Mouse (Mus musculus) monocyte, adult 5-6 weeks (primary cell): ENCODE data around the gene Mfsd4a. TPM values are rescaled to one million over a fixed set of nuclear protein-coding genes. Genes with fewer than 3 reads are reported as not detected.

Source experiments
- ATAC-seq: fragments of 153-309, 156-312 bp; replicated peaks from 2 replicates; pipeline ENCODE4 v1.8.0; 2017; ENCODE audit warnings: mild to moderate bottlenecking; ENCODE audit not compliant: low TSS enrichment, insufficient number of reproducible peaks, severe bottlenecking, poor library complexity, low FRiP score
- total RNA-seq: library from RNA; stranded (forward); fragments of 200-1000, 200-491, 200-594 nt; gene quantifications from 3 replicates; pipeline ENCODE4 v1.2.3, GENCODE M21; 2017

Gene Mfsd4a
- total RNA-seq, 1 experiment from 2014 or later, result 5.1 TPM

DNA sequence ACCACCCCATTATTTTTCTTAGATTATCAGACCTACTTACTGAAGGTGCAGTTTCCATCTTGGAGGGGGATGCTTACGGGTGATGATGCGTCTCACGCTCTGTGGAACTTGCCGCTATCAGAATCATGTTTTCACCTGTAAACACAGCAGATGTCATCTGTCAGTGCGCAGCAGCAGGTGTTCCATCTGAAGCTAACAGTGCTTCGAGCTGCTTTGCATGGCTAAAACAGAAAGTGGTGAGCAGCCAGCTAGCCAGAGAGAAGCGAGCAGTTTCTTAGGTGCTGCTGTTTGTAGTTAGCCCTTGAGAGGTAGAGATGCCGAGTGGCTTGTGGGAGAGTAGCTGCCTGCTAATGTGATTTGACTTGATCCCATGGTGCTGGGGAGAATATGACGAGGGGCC is 39.4 kb downstream of the Mfsd4a start:
- ATAC-seq, result no peak

- no peak for ATAC-seq
These were observed 39.9 kb downstream of the Mfsd4a start for GRCm38 (mm10) chr1:132027978-132028377.

DNA sequence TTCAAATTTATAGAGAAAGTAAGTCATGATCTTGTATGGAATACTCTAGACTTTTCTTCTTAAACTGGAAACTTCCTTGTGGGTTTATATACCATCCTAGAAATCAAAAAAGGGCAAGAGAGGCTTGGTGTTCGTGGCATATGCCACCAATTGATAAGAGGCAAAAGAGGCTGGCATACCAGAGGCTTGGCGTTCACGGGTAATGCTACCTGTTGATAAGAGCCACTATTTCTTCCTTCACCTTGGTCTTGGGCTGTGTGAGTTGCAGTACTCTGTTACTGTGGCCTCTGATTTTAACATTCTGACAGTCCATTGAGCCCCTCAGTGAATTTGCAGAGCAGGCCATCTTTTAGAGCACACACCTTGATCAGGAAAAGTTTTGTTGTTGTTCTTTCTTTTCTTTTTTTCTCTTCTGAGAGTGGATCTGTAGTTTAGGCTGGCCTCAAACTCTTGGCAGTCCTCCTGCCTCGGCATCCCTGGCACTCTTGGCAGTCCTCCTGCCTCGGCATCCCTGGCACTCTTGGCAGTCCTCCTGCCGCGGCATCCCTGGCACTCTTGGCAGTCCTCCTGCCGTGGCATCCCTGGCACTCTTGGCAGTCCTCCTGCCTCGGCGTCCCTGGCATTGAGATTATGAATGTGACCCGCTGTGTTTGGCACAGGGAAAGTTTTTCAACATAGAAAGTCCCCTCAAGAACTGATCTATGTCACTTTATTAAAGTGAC is 40.8 kb downstream of the Mfsd4a start:
- no peak for ATAC-seq

DNA sequence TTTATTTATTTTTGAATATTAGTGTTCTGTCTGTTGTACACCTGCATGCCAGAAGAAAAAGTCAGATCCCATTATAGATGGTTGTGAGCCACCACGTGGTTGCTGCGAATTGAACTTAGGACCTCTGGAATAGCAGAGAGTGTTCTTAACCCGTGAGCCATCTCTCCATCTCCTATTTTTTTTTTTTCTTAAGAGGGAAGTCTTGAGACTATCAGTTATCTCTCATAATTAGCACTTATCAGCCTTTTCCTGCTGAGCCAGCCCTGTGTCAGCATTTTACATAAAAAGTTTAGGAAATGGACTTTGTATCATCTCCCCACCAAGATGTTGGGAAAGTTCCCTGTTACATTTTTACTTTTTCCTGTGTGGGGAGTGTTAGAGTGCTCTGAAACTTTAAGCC is 45.8 kb downstream of the Mfsd4a start:
- ATAC-seq, result no peak

DNA sequence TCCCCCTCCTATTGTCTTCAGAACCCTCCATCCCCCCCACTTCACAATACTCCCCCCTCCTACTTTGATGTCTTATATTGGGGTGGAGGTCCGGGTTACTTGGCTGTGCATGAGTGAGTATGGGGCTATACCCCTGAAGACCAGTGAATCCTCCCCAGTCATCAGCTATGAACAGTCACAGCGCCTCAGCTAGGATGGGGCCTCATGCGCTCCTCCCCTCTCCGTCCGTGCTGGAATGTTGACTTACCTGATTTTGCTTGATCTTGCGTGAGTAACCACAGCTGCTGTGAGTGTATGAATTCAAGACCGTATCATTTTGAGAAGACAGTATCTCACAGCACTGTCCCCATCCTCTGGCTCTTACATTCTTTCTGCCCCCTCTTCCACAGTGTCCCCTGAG is 48.0 kb downstream of the Mfsd4a start:
- ATAC-seq, result no peak

- ATAC-seq, result no peak
These were observed 51.2 kb downstream of the Mfsd4a start for GRCm38 (mm10) chr1:132016691-132017090.

DNA sequence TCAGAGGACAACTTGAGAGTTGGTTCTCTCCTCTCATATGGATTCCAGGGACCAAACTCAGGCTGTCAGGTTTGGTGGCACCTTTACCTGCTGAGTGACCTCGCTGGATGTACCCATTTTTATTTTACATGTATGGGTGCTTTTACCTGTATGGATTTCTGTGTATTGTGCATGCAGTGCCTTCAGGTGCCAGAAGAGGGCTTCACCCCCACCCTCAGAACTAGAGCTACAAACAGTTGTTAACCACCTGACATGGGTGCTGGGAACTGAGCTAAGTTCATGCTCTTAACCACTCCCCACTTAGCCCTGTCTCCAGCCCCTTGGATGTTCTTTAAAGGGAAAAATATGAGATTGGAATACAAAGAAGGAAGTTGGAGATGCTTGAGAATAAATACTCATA is 53.1 kb downstream of the Mfsd4a start:
- no peak for ATAC-seq

DNA sequence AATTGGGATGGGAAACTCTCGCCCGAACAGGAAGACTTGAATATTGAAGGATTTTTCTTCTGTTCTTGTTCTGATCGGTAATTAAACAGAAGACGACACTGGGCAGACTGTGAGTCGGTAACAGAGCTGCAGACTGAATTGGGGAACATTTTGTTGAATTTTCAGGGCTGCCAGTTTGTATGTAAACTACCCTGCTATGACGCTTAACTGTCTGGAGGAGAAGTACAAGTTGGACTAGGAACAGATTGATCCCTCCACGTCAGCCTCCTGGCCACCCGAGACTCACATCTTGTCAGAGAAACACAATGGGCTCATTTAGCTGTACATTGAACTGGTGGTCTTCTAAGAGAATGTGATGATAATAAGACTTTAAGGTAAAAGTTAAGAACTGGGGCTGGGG is 55.0 kb downstream of the Mfsd4a start:
- no peak for ATAC-seq

DNA sequence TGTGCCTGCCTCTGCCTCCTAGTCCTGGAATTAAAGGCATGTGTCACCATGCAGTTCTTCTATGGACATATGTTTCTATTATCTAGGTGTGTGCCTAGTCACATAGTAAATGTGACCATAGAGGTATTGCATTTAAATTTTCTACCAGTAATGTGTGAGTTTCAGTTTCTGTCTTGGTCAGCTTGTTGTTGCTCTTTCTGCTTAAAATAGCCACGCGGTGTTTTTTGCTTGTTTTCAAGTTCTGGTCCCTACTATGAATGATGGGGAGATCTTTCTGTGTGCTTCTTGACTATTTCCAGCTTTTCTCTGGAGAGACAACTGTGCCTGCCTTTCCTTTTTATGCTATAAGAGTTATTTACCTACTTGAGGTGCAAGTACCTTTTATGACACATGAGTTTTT is 56.1 kb downstream of the Mfsd4a start:
- no peak for ATAC-seq

DNA sequence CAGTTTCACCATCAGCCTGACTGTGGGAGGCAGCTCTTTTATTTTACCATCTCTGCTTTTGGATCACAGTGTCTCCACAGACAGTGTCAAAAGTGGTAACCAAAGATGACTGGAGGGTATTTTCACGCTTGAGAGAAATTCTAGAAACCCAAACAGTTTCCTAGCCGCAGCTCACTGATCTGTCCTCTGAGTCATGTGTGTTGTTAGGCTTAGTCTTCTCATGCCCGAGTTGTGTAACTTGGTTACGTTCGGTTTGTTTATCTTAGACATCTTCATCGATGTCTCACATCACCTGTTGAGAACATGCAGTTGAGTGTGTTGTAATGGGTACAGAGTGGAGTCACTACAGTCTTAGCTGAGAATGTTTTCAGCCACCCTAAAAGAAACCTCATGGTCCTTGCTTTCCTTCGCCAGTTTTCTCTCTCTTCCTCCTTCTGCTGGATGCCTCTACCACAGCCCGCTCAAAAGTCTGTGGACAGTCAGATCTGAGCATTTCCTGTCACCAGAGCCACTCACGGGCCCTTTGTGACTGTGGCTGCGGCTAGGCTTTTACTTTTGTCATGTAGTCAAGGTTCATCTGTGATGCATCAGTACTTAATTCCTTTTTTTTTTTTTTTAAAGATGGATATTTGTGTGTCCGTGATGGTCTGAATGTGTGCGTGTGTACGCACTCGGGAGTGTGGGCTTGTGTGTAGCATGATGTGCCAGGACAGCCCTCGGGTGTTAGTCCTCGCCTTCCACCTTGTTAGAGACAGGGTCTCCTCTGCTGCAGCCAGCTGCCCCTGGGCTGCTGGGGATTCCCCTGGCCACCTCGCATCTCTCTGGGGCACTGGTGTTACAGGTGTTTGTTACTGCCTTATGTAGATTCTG is 57.0 kb downstream of the Mfsd4a start:
- ATAC-seq, result 0 out of 2 replicates have a peak, but pooled peaks have one; percentile 8

DNA sequence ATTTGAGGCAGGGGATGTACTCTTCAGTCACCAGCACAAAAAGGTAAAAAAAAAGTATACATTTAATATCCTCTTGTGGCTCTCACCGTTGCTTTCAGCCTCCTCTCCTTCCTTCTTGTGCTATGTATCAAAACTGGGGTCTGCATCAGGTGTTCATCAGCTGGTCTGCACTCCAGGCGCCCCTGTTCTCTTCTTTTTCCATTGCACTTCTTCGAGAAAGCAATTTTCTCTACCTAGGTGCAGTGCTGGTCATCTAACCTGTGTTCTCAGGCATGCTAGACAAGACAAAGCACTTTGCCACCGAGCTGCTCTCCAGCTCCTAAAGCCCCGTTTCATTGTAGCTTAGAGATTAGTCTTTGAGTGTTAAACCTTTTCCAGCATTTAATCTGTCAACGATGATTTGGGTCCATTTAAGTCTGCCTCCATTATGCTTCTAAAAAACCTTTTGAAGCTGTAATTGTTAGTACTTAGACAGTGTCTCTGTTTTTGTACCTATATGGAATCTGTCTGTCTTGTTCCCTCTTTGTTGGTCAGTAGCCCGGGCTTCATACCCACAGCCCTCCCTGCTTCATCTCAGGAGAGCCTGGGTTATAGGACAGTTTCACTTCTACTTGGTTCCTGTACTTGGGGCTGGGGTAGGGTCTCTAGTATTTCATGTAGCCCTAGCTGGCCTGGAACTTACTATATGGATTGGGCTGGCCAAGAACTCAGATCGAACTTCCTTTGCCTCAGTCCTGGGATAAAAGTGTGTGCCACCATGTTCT is 58.8 kb downstream of the Mfsd4a start:
- ATAC-seq, result no peak

GRCm38 (mm10) chr1:132007828-132008827 is 59.7 kb downstream of the Mfsd4a start:
- peak; percentile 51 for ATAC-seq

GRCm38 (mm10) chr1:132007282-132007815 is 60.5 kb downstream of the Mfsd4a start, which contains the start of gene Elk4:
Gene Elk4 (plus strand): TSS chr1:132007607.
- ATAC-seq, result peak; percentile 47

- ATAC-seq, result no peak
These were observed 61.1 kb downstream of the Mfsd4a start for GRCm38 (mm10) chr1:132006721-132007120.

DNA sequence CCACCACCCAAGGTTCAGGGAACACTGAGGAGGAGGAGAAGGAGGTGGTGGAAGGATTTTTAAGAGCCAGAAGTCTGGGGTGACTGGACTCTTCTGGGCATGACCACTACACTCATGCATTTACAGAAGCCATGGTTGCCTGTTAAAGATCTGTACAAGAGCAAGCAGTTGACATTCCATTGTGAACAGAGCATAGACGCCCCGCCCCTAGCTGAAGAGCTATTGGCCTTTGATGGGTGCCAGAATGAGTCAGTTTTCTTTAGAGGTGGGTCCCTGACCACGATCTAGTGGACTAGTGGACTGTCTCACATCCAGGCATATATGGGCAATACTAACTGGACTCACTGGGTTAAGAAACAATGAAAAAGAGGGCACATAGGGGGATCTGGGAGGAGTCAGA is 61.8 kb downstream of the Mfsd4a start:
- ATAC-seq, result no peak

- no peak for ATAC-seq
These were observed 62.4 kb downstream of the Mfsd4a start for GRCm38 (mm10) chr1:132005466-132005865.

DNA sequence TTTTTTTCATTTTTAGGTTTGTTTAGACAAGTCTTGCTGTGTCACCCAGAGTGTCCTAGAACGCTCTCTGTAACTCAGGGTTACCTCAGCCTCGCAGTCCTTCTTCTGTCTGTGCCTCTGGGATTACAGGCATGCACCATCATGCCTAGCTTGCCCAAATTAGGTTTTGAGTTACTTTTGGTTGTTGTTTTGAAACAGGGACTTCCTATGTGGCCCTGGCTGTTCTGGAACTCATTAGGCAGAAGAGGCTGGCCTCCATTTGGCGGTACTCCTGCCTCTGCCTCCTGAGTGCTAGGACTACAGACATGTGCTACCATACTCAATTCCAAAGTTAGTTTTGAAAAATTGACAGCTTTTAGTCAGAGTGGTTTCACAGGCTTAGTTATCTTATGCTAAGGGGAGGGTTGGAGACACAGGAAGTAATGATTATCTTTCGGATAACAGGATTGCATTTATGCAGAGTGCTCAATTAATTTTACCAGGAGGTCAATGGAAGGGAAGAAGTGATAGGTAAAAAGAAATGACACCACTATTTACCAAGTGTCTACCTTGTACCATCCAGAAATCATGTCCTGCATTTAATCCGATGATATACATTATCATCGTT is 63.2 kb downstream of the Mfsd4a start:
- ATAC-seq, result no peak
